Mouse (Mus musculus) kidney, postnatal 0 days (tissue): ENCODE measurements around the gene Rdx. TPM values are rescaled to one million over a fixed set of nuclear protein-coding genes. Genes with fewer than 3 reads are reported as not detected.
"Not testable (repeated sequence)": the region's sequence is repeated elsewhere in the genome, so short reads cannot be mapped to it uniquely, and the experiment has no call there.

Experiments used
- ATAC-seq: fragments of 200-750 bp; cut with Nextera tagmentation; replicated peaks from 2 replicates; pipeline ENCODE4 v1.8.0; 2017; ENCODE audit warnings: low read depth, moderate number of reproducible peaks, moderate TSS enrichment, moderate library complexity; ENCODE audit not compliant: low FRiP score
- DNase-seq: peaks from one replicate; pipeline ENCODE4 v3.0.0-alpha.2; 2016; ENCODE audit warnings: low spot score
- H3K27ac ChIP-seq: fragments of 300-500 bp; sonication (generic); 2 replicates; pipeline ENCODE4 v1.5.1; 2014; ENCODE audit warnings: mild to moderate bottlenecking
- H3K27me3 ChIP-seq: fragments of 300-500 bp; sonication (generic); 2 replicates; pipeline ENCODE4 v1.6.1; 2014; ENCODE audit warnings: low read length, mixed read lengths; ENCODE audit not compliant: insufficient read depth
- H3K36me3 ChIP-seq: fragments of 300-500 bp; sonication (generic); 2 replicates; pipeline ENCODE4 v1.6.1; 2014; ENCODE audit warnings: low read length, mixed read lengths; ENCODE audit not compliant: insufficient read depth
- H3K4me1 ChIP-seq: fragments of 300-500 bp; sonication (generic); replicated peaks from 2 replicates; pipeline ENCODE4 v1.6.1; 2014; ENCODE audit warnings: antibody characterized with exemption, low read length, mixed read lengths; ENCODE audit not compliant: insufficient read depth
- H3K4me2 ChIP-seq: fragments of 300-500 bp; sonication (generic); 2 replicates; pipeline ENCODE4 v1.6.1; 2014; ENCODE audit warnings: mild to moderate bottlenecking, low read length, moderate library complexity, mixed read lengths
- H3K4me3 ChIP-seq: fragments of 300-500 bp; sonication (generic); replicated peaks from 2 replicates; pipeline ENCODE4 v1.5.1; 2014; ENCODE audit warnings: low read depth, low read length
- H3K9ac ChIP-seq: fragments of 300-500 bp; sonication (generic); 2 replicates; pipeline ENCODE4 v1.6.1; 2014; ENCODE audit warnings: low read depth, low read length
- H3K9me3 ChIP-seq: fragments of 300-500 bp; sonication (generic); replicated peaks from 2 replicates; pipeline ENCODE4 v1.6.1; 2016; ENCODE audit warnings: low read length, inconsistent platforms, mixed read lengths
- CTCF ChIP-seq: IDR thresholded peaks from 2 replicates; pipeline ENCODE4 v1.5.1; 2016; ENCODE audit warnings: antibody characterized with exemption, low read depth, mild to moderate bottlenecking, moderate library complexity
- WGBS: fragments of 180-500 bp; shearing (Covaris S2); extraction: QIAGEN DNeasy Blood & Tissue Kit; methylation state at CpG from one replicate; pipeline ENCODE4 v1.1.7; 2014; 5-methylcytosine and 5-hydroxymethylcytosine counted together
- polyA plus RNA-seq: library from polyadenylated mRNA; unstranded; fragments of >200 nt; fragmentation: Nextera tagmentation; extraction: Ambion mirVana; gene quantifications from 2 replicates; pipeline ENCODE4 v1.2.1, GENCODE M21; 2015

Rdx gene
- polyA plus RNA-seq, 1 experiment from 2014 or later = 137 TPM

- DNase-seq (no peak), ATAC-seq (no peak)
- no peak overlapping the region for H3K9ac ChIP-seq
Measured at GRCm38 (mm10) chr9:52049605-52050004, 2.6 kb downstream of the Rdx start.

GRCm38 (mm10) chr9:52050361-52050760, 3.4 kb downstream of the Rdx start:
- H3K9ac ChIP-seq = no peak overlapping the region
- peak; percentile 25 for DNase-seq
- no peak for TF ChIP-seq CTCF

More at GRCm38 (mm10) chr9:52049605-52050004, 2.6 kb downstream of the Rdx start:
- peak overlapping the region; percentile 72 for H3K4me2 ChIP-seq
- H3K27ac ChIP-seq = no peak overlapping the region
- peaks cover 5% of the 10 kb centered on the region; the same call in 1 of the 2 replicates for H3K4me1 ChIP-seq
- 0% methylated on average over 3 of the region's 3 CpGs for WGBS
- H3K27me3 ChIP-seq = no peaks in the 10 kb centered on the region
- H3K36me3 ChIP-seq = no peaks in the 10 kb centered on the region
- no peak for TF ChIP-seq CTCF
- peak overlapping the region; percentile 98 for H3K4me3 ChIP-seq
- no peaks in the 10 kb centered on the region for H3K9me3 ChIP-seq

GRCm38 (mm10) chr9:52052221-52052620, 5.2 kb downstream of the Rdx start:
- no peaks in the 10 kb centered on the region for H3K36me3 ChIP-seq
- H3K27me3 ChIP-seq = no peaks in the 10 kb centered on the region
- TF ChIP-seq CTCF = no peak
- 70% methylated on average over 1 of the region's 1 CpGs for WGBS
- H3K4me2 ChIP-seq = no peak overlapping the region
- ATAC-seq (no peak), DNase-seq (no peak)
- no peak overlapping the region for H3K9ac ChIP-seq
- H3K4me1 ChIP-seq = peaks cover 5% of the 10 kb centered on the region; the same call in 1 of the 2 replicates
- H3K9me3 ChIP-seq = no peaks in the 10 kb centered on the region
- no peak overlapping the region for H3K4me3 ChIP-seq
- H3K27ac ChIP-seq = no peak overlapping the region

More at GRCm38 (mm10) chr9:52050361-52050760, 3.4 kb downstream of the Rdx start:
- peak overlapping the region; percentile 72 for H3K4me2 ChIP-seq
- no peak overlapping the region for H3K27ac ChIP-seq
- no peak for ATAC-seq
- peaks cover 5% of the 10 kb centered on the region; the same call in 1 of the 2 replicates for H3K4me1 ChIP-seq
- H3K4me3 ChIP-seq = peak overlapping the region; percentile 98
- no peaks in the 10 kb centered on the region for H3K27me3 ChIP-seq
- no peaks in the 10 kb centered on the region for H3K9me3 ChIP-seq
- 16% methylated on average over 2 of the region's 2 CpGs for WGBS
- no peaks in the 10 kb centered on the region for H3K36me3 ChIP-seq

- 71% methylated on average over 3 of the region's 3 CpGs for WGBS
- DNase-seq (no peak), ATAC-seq (no peak)
- Histone ChIP-seq H3K27me3 (no peaks in the 10 kb centered on the region), H3K4me1 (peaks cover 8% of the 10 kb centered on the region; the same call in 1 of the 2 replicates), H3K36me3 (no peaks in the 10 kb centered on the region), H3K9ac (no peak overlapping the region), H3K27ac (no peak overlapping the region), H3K9me3 (no peaks in the 10 kb centered on the region), H3K4me3 (no peak overlapping the region), H3K4me2 (no peak overlapping the region)
- no peak for TF ChIP-seq CTCF
Measured at GRCm38 (mm10) chr9:52055313-52055712, 8.3 kb downstream of the Rdx start.

DNA sequence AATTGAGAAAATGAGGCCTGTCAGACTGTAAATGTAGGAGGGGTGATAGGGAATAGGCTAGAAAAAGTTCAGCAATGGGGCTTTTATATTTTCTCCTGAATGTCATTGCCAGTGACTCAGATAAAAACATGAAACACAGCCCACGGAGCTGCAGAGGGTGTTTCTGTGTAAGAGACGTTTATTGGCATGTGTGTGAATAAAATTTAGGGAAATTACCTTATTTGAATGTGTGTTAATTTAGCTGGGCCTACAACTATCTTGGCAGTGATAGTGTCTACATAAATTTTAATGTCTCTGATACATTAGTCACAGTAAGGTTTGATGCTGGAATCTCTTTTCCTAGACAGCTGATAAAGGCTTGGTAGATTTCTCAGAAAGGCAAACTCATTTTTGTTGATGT, 12.8 kb downstream of the Rdx start:
- no peak for ATAC-seq
- 38% methylated on average over 2 of the region's 2 CpGs for WGBS

GRCm38 (mm10) chr9:52070052-52070451, 23.1 kb downstream of the Rdx start:
- WGBS = 97% methylated on average over 2 of the region's 2 CpGs
- peaks cover 47% of the 10 kb centered on the region for H3K36me3 ChIP-seq

More for the DNA sequence above, 12.8 kb downstream of the Rdx start:
- Histone ChIP-seq H3K9me3 (no peaks in the 10 kb centered on the region), H3K27ac (no peak overlapping the region), H3K4me2 (no peak overlapping the region), H3K27me3 (no peaks in the 10 kb centered on the region), H3K4me1 (peaks cover 8% of the 10 kb centered on the region; the same call in 1 of the 2 replicates), H3K4me3 (no peak overlapping the region), H3K9ac (no peak overlapping the region), H3K36me3 (peaks cover 17% of the 10 kb centered on the region)
- DNase-seq = no peak
- no peak for TF ChIP-seq CTCF

DNA sequence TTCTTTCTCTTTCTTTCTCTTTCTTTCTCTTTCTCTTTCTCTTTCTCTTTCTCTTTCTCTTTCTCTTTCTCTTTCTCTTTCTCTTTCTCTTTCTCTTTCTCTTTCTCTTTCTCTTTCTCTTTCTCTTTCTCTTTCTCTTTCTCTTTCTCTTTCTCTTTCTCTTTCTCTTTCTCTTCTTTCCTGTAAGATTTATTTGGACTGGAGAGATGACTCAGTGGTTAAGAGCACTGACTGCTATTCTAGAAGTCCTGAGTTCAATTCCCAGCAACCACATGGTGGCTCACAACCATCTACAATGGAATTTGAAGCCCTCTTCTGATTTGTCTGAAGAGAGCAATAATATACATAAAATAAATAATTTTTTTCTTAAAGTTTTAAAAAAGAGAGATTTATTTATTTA, 24.4 kb downstream of the Rdx start:
- H3K36me3 ChIP-seq = peaks cover 39% of the 10 kb centered on the region

More at GRCm38 (mm10) chr9:52070052-52070451, 23.1 kb downstream of the Rdx start:
- ATAC-seq = no peak
- Histone ChIP-seq H3K9ac (no peak overlapping the region), H3K4me2 (no peak overlapping the region), H3K4me1 (no peaks in the 10 kb centered on the region), H3K4me3 (no peak overlapping the region), H3K27me3 (no peaks in the 10 kb centered on the region), H3K9me3 (no peaks in the 10 kb centered on the region), H3K27ac (no peak overlapping the region)
- no peak for DNase-seq
- TF ChIP-seq CTCF = no peak

More for the DNA sequence above, 24.4 kb downstream of the Rdx start:
- not testable (repeated sequence) for ATAC-seq, H3K4me3 ChIP-seq, H3K4me2 ChIP-seq, H3K9me3 ChIP-seq, DNase-seq, H3K4me1 ChIP-seq, H3K9ac ChIP-seq, H3K27me3 ChIP-seq, H3K27ac ChIP-seq
